Mouse (Mus musculus) kidney, postnatal 14 days (tissue): ENCODE measurements at regions not wholly inside any gene's neighbourhood (a gene's known extent, or its start where the extent isn't known, plus 50 kb on each side); places are given as distances from the start of the nearest gene placed in this dataset.

Source experiments
- DNase-seq: peaks from one replicate; pipeline ENCODE4 v3.0.0; 2022; ENCODE audit warnings: mixed read lengths

DNA sequence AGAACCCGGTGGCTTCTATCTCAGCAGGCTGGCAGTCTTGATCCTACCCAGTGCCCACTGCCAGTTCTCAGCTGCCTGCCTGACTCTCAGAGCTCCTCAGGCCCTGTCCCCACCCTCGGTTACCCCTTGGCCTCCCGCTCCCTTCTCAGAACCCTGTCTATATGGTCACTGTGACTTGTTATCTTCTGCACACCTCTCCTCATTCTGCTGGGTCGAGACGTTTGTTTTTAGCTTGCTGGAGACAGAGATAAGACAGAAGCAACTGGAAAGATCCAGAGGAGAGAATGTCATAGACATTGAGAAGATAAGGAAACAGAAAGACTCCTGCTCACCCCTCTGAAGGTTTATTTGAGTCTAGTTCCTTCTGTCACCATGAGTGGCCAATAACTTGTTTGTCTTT, 53.8 kb upstream of the Phc1 start:
- DNase-seq, result no peak

DNA sequence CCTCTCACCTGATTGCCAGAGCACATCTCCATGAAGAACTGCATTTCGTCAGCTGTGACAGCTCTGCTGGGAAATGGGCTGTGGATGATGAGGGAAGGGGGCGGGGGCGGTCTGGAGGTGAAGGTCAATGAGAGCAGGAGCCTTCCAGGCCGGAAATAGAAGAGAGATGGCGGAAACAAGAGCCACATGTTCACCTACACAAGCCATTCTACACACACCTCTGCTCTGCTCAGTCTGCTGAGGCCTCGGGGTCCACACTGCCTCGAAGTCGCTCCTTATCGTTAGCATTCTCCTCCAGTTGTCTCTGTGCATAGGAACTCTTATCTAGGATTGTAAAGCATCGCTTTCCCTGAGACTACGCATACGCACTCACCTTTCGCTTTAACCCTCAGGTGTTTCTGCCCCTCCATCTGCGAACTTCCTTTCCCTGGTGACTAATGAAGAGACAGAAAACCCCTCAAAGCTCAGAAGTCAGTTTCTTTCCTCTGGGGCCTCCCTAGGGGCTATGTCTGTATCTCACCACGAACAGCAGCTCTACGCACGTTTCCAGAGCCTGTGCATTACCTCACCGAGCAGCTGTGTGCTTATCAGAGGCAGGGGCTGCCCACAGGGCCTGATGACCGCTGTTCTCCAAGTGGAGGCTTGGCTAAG, 53.0 kb upstream of the Phc1 start:
- DNase-seq, result no peak

DNA sequence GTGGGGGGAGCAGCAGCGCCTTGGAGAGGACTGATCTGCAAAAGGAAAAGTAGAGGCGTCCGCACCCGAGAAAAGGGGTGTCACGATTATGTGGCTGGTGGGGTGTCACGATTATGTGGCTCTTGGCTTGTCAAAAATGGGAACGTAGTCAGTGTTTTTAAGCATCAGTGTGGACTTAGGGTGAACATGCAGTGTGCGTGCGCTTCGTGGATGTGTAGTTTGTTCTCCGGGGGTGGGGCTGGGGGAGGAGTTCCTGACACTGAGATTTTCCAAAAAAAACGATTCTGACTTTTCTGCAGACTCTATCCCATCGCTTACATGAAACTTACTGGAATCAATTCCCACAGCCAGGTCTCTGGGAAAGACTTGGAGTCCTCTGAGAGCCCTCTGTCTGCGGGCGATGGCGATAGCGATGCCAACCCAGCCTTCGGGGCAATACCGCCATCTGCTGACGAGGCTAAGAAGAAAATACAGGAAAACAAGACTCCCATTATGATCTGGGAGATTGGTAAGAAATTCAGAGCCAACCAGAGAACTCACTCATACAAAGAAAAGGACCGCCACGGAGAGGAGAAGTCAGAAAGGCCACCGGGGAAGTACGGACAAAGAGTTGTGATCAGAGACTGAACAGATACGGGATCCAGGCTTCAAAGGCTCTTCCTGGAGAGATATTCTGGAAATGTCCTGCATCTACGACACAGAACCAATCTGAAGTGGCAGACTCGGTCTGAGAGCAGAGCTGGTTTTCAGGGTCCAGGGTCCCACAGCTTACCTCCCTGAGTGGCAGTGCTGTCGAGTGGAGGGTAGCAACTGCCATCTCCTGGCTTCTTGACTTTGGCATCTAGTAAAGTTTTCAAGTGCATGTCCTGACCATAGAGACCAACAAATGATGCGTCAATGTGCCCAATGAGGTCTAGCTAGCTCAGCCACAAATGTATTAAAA, 51.6 kb upstream of the Phc1 start:
- peak; percentile 78 for DNase-seq

DNA sequence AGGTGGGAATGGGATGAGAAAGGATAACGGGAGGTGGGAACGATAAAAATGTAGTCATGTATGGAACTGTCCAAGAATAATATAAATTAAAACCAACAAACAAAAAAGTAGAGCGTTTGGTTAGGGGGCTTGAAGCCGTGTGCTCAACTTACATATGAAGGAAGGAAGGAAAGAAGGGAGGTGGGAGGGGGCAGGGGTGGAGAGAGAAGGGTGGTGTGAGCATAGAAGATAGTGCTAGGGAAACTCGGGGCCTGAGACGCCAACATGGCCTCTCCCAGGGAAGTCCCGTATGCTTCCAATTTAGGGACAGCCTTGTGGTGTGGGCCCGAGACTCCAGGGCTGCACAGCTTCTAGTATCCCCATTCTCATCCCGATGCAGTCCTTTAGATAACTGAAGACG, 50.8 kb upstream of the Phc1 start:
- no peak for DNase-seq

DNA sequence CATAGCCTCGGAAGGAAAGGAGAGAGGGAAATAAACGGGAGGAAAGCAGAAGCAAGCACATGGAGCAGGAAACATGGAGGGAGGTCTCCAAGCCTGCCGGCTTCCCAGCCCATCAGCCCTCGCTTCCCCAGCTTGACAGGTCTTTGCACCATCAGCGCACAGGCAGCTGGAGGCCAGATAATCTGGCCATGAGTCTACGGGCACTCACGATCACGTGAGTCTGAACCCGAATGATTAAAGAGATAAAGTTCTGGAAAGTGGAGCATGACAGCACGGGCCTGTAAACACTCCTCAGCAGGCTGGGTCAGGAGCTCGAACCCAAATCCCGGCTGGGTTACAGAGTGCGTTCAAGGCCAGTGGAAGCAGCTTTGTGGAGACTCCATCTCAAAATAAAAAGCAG, 50.4 kb upstream of the Phc1 start:
- no peak for DNase-seq
